Mouse (Mus musculus) heart, postnatal 0 days (tissue): ENCODE data around the gene Plekhh1. TPM values are rescaled to one million over a fixed set of nuclear protein-coding genes. Genes with fewer than 3 reads are reported as not detected.

Source experiments
- ATAC-seq: fragments of 200-750 bp; cut with Nextera tagmentation; 2 replicates; pipeline ENCODE4 v1.8.0; 2017; ENCODE audit warnings: low read depth, moderate number of reproducible peaks, moderate library complexity; ENCODE audit not compliant: insufficient read depth
- DNase-seq: peaks from one replicate; pipeline ENCODE4 v3.0.0-alpha.2; 2016; ENCODE audit warnings: low spot score
- H3K27ac ChIP-seq: fragments of 300-500 bp; sonication (generic); 2 replicates; pipeline ENCODE4 v1.5.1; 2014; ENCODE audit warnings: low read depth, mild to moderate bottlenecking
- H3K27me3 ChIP-seq: fragments of 300-500 bp; sonication (generic); 2 replicates; pipeline ENCODE4 v1.6.1; 2014; ENCODE audit warnings: low read length, mixed read lengths; ENCODE audit not compliant: control insufficient read depth, insufficient read depth
- H3K36me3 ChIP-seq: fragments of 300-500 bp; sonication (generic); replicated peaks from 2 replicates; pipeline ENCODE4 v1.6.1; 2014; ENCODE audit warnings: low read length, mixed read lengths; ENCODE audit not compliant: control insufficient read depth, insufficient read depth
- H3K4me1 ChIP-seq: fragments of 300-500 bp; sonication (generic); 2 replicates; pipeline ENCODE4 v1.6.1; 2014; ENCODE audit warnings: antibody characterized with exemption; ENCODE audit not compliant: control insufficient read depth, insufficient read depth
- H3K4me2 ChIP-seq: fragments of 300-500 bp; sonication (generic); 2 replicates; pipeline ENCODE4 v1.6.1; 2014; ENCODE audit warnings: low read depth, mild to moderate bottlenecking, low read length, moderate library complexity
- H3K4me3 ChIP-seq: fragments of 300-500 bp; sonication (generic); 2 replicates; pipeline ENCODE4 v1.5.1; 2014; ENCODE audit warnings: low read depth, low read length
- H3K9ac ChIP-seq: fragments of 300-500 bp; sonication (generic); replicated peaks from 2 replicates; pipeline ENCODE4 v1.6.1; 2014; ENCODE audit warnings: low read depth, low read length, mixed read lengths
- H3K9me3 ChIP-seq: fragments of 300-500 bp; sonication (generic); replicated peaks from 2 replicates; pipeline ENCODE4 v1.6.1; 2016; ENCODE audit warnings: low read length; ENCODE audit not compliant: control insufficient read depth
- CTCF ChIP-seq: IDR thresholded peaks from 2 replicates; pipeline ENCODE4 v1.5.1; 2016; ENCODE audit warnings: antibody characterized with exemption, control low read depth, low read depth
- EP300 ChIP-seq: IDR thresholded peaks from 2 replicates; pipeline ENCODE4 v1.6.1; 2016; ENCODE audit warnings: antibody characterized with exemption, low read depth
- WGBS: fragments of 180-500 bp; shearing (Covaris S2); extraction: QIAGEN DNeasy Blood & Tissue Kit; methylation state at CpG from one replicate; pipeline ENCODE4 v1.1.7; 2014; 5-methylcytosine and 5-hydroxymethylcytosine counted together
- polyA plus RNA-seq: library from polyadenylated mRNA; unstranded; fragments of >200 nt; fragmentation: Nextera tagmentation; extraction: Ambion mirVana; gene quantifications from 2 replicates; pipeline ENCODE4 v1.2.1, GENCODE M21; 2015
- total RNA-seq: library from RNA; depleted of rRNA; stranded (reverse); fragments of >200 nt; gene quantifications from 2 replicates; pipeline ENCODE4 v1.2.3, GENCODE M21; 2014; ENCODE audit warnings: low replicate concordance

Gene Plekhh1
- total and polyA plus RNA-seq, 2 experiments from 2014 or later, result 4.0 to 15.0 TPM

GRCm38 (mm10) chr12:79034331-79034730 lies 5.4 kb downstream of the Plekhh1 start:
- Histone ChIP-seq H3K27ac (no peak overlapping the region), H3K36me3 (no peaks in the 10 kb centered on the region), H3K9me3 (no peaks in the 10 kb centered on the region), H3K9ac (no peak overlapping the region), H3K27me3 (peaks cover 35% of the 10 kb centered on the region), H3K4me3 (no peak overlapping the region), H3K4me2 (no peak overlapping the region), H3K4me1 (no peaks in the 10 kb centered on the region)
- 97% methylated on average over 2 of the region's 2 CpGs for WGBS
- TF ChIP-seq CTCF, result no peak
- no peak for TF ChIP-seq EP300
- ATAC-seq (no peak), DNase-seq (no peak)

GRCm38 (mm10) chr12:79035349-79035748 lies 6.4 kb downstream of the Plekhh1 start:
- H3K27ac ChIP-seq, result no peak overlapping the region
- H3K9ac ChIP-seq, result no peak overlapping the region
- H3K4me3 ChIP-seq, result no peak overlapping the region
- H3K27me3 ChIP-seq, result peaks cover 34% of the 10 kb centered on the region
- no peaks in the 10 kb centered on the region for H3K4me1 ChIP-seq
- DNase-seq (no peak), ATAC-seq (no peak)
- WGBS, result 50% methylated on average over 3 of the region's 3 CpGs
- H3K9me3 ChIP-seq, result no peaks in the 10 kb centered on the region
- H3K4me2 ChIP-seq, result no peak overlapping the region
- no peaks in the 10 kb centered on the region for H3K36me3 ChIP-seq
- TF ChIP-seq EP300 (no peak), CTCF (no peak)

- no peak for ATAC-seq
- TF ChIP-seq EP300 (no peak), CTCF (no peak)
- WGBS, result 78% methylated on average over 8 of the region's 8 CpGs
Measured at GRCm38 (mm10) chr12:79039708-79040107, 10.7 kb downstream of the Plekhh1 start.

GRCm38 (mm10) chr12:79040201-79040827 lies 11.4 kb downstream of the Plekhh1 start:
- TF ChIP-seq EP300 (no peak), CTCF (no peak)
- Histone ChIP-seq H3K4me3 (no peak overlapping the region), H3K27ac (no peak overlapping the region), H3K9ac (no peak overlapping the region), H3K36me3 (peaks cover 7% of the 10 kb centered on the region; the same call in 1 of the 2 replicates), H3K9me3 (no peaks in the 10 kb centered on the region), H3K4me2 (no peak overlapping the region), H3K4me1 (0 out of 2 replicates have a peak, but pooled peaks cover 4% of the 10 kb centered on the region), H3K27me3 (peaks cover 61% of the 10 kb centered on the region)
- 81% methylated on average over 11 of the region's 11 CpGs for WGBS
- ATAC-seq (no peak), DNase-seq (no peak)

More at GRCm38 (mm10) chr12:79039708-79040107, 10.7 kb downstream of the Plekhh1 start:
- Histone ChIP-seq H3K27me3 (peaks cover 62% of the 10 kb centered on the region), H3K27ac (no peak overlapping the region), H3K4me1 (no peaks in the 10 kb centered on the region), H3K4me3 (no peak overlapping the region), H3K36me3 (peaks cover 7% of the 10 kb centered on the region; the same call in 1 of the 2 replicates), H3K9ac (no peak overlapping the region), H3K9me3 (no peaks in the 10 kb centered on the region), H3K4me2 (no peak overlapping the region)
- no peak for DNase-seq

GRCm38 (mm10) chr12:79041436-79041835 lies 12.5 kb downstream of the Plekhh1 start:
- no peak for ATAC-seq
- H3K9ac ChIP-seq, result no peak overlapping the region

GRCm38 (mm10) chr12:79044668-79045067 lies 15.7 kb downstream of the Plekhh1 start:
- H3K4me3 ChIP-seq, result no peak overlapping the region
- H3K36me3 ChIP-seq, result peaks cover 7% of the 10 kb centered on the region; the same call in 1 of the 2 replicates
- TF ChIP-seq EP300 (peak; percentile 98), CTCF (no peak)
- WGBS, result 30% methylated on average over 8 of the region's 8 CpGs
- H3K9me3 ChIP-seq, result no peaks in the 10 kb centered on the region
- H3K9ac ChIP-seq, result no peak overlapping the region
- peaks cover 49% of the 10 kb centered on the region for H3K27me3 ChIP-seq
- H3K4me1 ChIP-seq, result peaks cover 23% of the 10 kb centered on the region
- DNase-seq (peak; percentile 96), ATAC-seq (peak; percentile 85)
- peak overlapping the region; percentile 30; the same call in 1 of the 2 replicates for H3K27ac ChIP-seq
- no peak overlapping the region for H3K4me2 ChIP-seq

More at GRCm38 (mm10) chr12:79041436-79041835, 12.5 kb downstream of the Plekhh1 start:
- peaks cover 7% of the 10 kb centered on the region; the same call in 1 of the 2 replicates for H3K36me3 ChIP-seq
- H3K4me3 ChIP-seq, result no peak overlapping the region
- peaks cover 53% of the 10 kb centered on the region for H3K27me3 ChIP-seq
- H3K27ac ChIP-seq, result no peak overlapping the region
- H3K9me3 ChIP-seq, result no peaks in the 10 kb centered on the region
- H3K4me1 ChIP-seq, result peaks cover 5% of the 10 kb centered on the region; the same call in 1 of the 2 replicates
- no peak for DNase-seq
- no peak overlapping the region for H3K4me2 ChIP-seq
- TF ChIP-seq CTCF (no peak), EP300 (no peak)
